Mouse (Mus musculus) hindbrain, embryonic 16.5 days (tissue): ENCODE results near the gene Gm16427. TPM values are rescaled to one million over a fixed set of nuclear protein-coding genes. Genes with fewer than 3 reads are reported as not detected.
"Not testable (repeated sequence)": the region's sequence is repeated elsewhere in the genome, so short reads cannot be mapped to it uniquely, and the experiment has no call there.

Experiments
- ATAC-seq: fragments of 200-750 bp; cut with Nextera tagmentation; 2 replicates; pipeline ENCODE4 v1.8.0; 2017; ENCODE audit warnings: moderate TSS enrichment, moderate library complexity
- H3K27ac ChIP-seq: fragments of 300-500 bp; sonication (generic); 2 replicates; pipeline ENCODE4 v1.5.1; 2014; ENCODE audit warnings: low read depth, mild to moderate bottlenecking, control low read depth, low read length, moderate library complexity
- H3K27me3 ChIP-seq: fragments of 300-500 bp; sonication (generic); replicated peaks from 2 replicates; pipeline ENCODE4 v1.6.1; 2014; ENCODE audit warnings: low read length; ENCODE audit not compliant: control insufficient read depth, insufficient read depth
- H3K36me3 ChIP-seq: fragments of 300-500 bp; sonication (generic); 2 replicates; pipeline ENCODE4 v1.6.1; 2014; ENCODE audit warnings: mild to moderate bottlenecking, low read length, moderate library complexity, mixed read lengths; ENCODE audit not compliant: control insufficient read depth, insufficient read depth
- H3K4me1 ChIP-seq: fragments of 300-500 bp; sonication (generic); 2 replicates; pipeline ENCODE4 v1.6.1; 2014; ENCODE audit warnings: low read depth, low read length; ENCODE audit not compliant: control insufficient read depth, insufficient read depth
- H3K4me2 ChIP-seq: fragments of 300-500 bp; sonication (generic); 2 replicates; pipeline ENCODE4 v1.6.1; 2014; ENCODE audit warnings: mild to moderate bottlenecking, low read length, control low read depth, moderate library complexity
- H3K4me3 ChIP-seq: fragments of 300-500 bp; sonication (generic); 2 replicates; pipeline ENCODE4 v1.5.1; 2014; ENCODE audit warnings: mild to moderate bottlenecking, low read length, control low read depth, moderate library complexity
- H3K9ac ChIP-seq: fragments of 300-500 bp; sonication (generic); 2 replicates; pipeline ENCODE4 v1.6.1; 2014; ENCODE audit warnings: low read depth, mild to moderate bottlenecking, control low read depth, low read length, moderate library complexity
- H3K9me3 ChIP-seq: fragments of 300-500 bp; sonication (generic); 2 replicates; pipeline ENCODE4 v1.6.1; 2014; ENCODE audit warnings: mild to moderate bottlenecking, low read length, moderate library complexity; ENCODE audit not compliant: control insufficient read depth
- WGBS: fragments of 180-500 bp; shearing (Covaris S2); extraction: QIAGEN DNeasy Blood & Tissue Kit; methylation state at CpG from one replicate; pipeline ENCODE4 v1.1.7; 2014; 5-methylcytosine and 5-hydroxymethylcytosine counted together
- polyA plus RNA-seq: library from polyadenylated mRNA; unstranded; fragments of >200 nt; fragmentation: Nextera tagmentation; extraction: Ambion mirVana; gene quantifications from 2 replicates; pipeline ENCODE4 v1.2.1, GENCODE M21; 2015

Gm16427 gene
- polyA plus RNA-seq: not detected in 2 replicates

DNA sequence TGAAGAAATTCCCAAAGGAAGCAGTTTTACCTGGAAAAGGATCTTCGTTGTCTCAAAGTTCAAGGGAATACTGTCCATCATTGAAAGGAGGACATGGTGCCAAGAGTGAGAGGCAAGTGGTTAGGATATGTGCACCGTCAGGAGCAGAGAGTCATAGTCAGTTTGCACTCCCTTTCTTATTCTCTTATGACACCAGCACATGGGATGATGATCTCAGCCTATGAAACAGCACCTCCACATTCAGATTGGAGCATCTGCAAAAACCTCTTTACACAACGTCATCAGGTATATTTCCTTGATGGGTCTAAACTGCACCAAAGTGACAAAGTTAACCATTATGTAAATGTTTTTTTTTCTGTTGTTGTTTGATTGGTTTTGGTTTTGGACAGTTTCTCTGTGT is at the start of gene Gm16427:
Gene Gm16427 (minus strand): TSS at position 101 of the 400 bp plus-strand sequence.
- not testable (repeated sequence) for H3K4me1 ChIP-seq, ATAC-seq, H3K27ac ChIP-seq, H3K4me3 ChIP-seq, H3K9me3 ChIP-seq, H3K36me3 ChIP-seq, H3K9ac ChIP-seq, H3K27me3 ChIP-seq, H3K4me2 ChIP-seq
- 46% methylated on average over 2 of the region's 3 CpGs for WGBS

Other genes starting within 250 kb of the Gm16427 start
- not detected in 2 replicates for gene C87414, start 131.4 kb upstream of the Gm16427 start, polyA plus RNA-seq